Mouse (Mus musculus) left cerebral cortex, adult 11 months (tissue): ENCODE results near the gene Vac14.

Experiments
- DNase-seq: peaks from one replicate; pipeline ENCODE4 v3.0.0; 2022; ENCODE audit warnings: low spot score

Gene Vac14

DNA sequence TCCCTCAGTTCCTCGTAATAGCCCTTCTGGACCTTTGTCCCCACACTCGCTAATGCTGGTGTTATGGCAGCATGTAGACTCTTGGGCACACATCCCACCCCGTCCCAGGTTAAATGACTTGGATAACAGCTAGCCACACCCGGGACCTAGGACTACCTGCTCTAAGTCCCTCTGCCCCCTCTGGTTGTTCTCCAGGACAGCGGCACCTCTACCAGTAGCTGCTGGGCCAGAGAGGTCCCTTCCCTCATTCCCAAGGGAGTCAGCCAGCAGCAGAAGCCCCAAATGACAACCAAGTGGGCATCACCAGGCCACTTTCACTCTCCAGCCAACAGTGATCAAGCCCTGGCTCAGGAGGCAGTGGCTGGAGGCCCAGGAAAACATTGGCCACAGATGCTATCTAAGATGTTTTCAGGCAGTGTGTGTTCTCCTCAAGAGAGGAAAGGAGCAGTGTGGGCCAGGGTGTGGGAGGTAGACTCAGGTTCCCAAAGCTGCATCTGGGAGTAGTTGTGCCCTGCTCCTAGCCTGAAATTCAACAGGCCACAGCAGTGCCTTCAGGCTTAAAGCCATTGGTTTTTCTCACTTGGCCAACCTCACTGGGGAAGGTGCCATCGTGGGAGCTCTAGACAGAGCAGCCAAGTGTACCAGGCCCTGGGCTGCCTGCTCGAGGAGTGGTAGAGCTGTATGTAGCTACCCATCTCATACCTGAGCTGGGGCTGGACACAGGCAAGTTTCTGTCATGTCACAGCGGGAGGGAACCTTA is 100.0 kb downstream of the Vac14 start:
- no peak for DNase-seq

DNA sequence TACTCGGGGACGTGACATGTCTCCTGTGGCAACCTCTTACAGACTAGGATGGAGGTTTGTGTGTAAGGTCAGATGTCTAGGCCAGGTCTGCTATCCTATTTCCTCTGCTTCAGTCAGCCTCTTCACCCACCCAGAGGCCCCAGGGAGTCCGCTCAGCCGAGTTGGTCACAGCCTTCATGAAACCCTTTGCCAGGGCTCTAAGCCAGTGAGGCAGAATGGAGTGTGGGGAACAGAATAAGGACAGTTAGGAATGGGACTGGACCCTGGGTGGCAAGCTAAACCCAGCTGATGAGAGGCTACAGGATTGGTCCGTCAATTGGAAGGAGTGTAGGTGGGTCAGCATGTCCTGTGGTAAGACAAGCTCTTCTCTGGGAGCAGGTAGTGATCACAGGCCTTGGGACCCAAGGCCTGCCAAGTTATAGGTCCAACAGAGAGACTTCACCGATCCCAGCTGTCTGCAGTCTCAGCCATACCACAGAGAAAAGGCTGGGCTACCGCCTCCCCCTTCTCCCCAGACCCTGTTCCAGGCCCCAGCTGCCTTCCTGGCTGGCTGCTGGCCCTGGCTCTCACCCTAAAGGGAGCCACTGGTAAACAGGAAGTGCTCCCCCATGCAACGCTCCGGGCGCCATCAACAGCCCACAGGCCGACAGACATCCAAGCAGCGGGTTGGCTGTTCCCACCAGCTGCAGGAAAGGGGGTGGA is 100.7 kb downstream of the Vac14 start:
- DNase-seq = no peak

DNA sequence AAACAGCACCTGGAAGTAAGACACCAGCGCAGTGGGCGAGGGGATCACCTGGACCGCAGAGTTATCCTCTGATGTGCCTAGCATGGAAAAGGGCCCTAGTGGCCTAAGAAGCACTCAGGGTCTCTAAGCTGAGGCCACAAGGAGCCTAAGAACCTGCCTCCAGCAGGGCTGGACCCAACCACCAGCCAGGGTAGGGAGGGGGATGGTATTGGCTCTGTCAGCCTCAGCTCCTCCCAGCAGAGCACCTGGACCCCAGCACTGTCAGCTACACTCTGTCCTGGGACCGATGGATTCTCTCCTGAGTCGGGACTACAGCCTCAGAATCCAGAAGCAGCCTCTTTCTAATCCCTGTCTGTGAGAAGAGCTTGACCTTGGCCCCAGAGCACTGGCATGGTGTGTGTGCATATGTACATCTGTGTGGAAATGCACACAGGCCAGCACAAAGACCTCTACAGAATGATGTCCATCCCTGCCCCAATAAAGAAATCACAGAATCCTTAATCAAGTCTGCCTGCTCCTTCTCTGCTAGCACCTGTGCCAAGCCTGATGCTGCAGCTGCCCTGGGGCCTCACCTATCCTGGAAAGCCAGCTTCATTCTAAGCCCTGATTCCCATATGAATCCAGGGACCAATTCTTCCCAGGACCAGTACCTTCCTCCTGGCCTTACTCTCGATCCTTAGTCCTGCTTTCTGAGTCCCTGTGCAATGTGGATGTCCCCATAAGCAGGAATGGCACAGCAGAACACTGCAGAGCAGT is 101.7 kb downstream of the Vac14 start:
- DNase-seq = no peak

DNA sequence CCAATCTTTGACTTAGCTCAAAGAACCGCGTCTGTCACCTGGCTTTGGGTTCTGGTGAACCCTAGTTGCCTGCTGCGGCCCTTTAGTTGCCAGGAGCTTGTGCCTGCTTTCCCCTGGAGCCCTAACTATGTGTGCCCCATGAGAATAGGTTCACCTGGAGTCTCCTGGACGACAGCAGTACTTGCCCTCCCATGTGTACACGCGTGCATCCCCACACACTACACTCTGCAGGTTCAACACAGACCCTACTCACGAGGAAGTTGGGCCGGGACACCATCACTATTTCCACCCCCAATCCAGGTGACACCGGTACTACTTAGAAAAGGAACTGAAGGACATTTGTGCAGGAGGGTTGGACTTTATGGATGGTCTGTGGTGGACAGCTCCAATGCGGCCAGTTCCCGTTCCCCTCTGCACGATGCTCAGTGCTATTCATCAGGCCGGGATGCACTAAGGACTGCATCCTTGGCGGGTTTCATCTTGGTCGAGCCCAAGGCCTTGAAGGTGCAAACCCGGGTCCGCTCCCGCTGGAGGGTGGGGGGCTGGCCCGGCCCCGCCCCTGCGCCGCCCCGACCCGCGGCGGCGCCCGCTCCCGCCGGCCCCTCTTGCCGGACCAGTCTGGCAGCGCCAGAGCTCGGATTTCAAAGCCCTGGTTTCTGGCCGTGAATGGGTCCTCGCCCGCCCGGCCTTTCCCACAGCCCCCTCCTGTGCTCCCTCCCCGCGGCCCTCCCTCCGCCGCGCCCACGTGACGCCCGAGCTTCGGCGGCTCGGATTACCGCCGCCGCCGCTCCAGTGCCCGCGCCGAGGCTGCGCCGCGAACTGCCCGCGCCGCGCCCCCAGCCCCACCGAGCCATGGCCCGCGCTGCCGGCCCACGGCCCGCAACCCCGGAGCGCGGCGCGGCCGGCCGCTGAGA is 102.6 kb downstream of the Vac14 start, which contains the start of gene Mtss1l:
Gene Mtss1l, plus strand, starts transcription at position 792 of the 914 bp plus-strand sequence.
- no peak for DNase-seq

DNA sequence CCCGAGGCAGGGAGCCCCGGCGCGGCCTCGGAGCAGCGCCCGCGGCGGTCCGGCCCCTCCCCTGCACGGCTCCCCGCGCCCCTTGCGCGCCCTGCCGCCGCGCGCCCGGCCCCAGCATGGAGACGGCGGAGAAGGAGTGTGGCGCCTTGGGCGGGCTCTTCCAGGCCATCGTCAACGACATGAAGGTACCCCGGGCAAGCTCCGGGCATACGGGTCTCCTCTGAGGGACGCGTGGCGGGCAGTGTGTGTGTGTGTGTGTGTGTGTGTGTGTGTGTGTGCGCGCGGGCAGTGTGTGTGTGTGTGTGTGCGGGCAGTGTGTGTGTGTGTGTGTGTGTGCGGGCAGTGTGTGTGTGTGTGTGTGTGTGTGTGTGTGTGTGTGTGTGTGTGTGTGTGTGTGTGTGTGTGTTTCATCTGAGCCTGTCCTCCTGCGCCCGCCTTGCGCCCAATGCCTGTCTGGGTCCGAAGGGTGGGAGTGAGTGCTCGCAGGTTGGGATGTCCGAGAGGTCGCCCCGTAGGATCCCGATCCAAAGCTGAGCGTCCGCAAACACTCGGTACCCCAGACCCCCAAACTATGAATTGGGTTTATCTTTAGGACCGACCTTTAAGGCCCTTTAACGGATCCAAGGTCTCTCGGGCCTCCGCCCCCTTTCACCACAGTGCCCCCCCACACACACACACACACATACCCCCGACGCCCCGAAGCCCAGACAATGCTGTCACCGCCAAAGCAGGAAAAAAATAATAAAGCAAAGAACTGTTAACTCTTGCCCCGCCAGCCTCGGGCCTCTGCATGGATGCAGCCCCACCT is 103.4 kb downstream of the Vac14 start:
- no peak for DNase-seq

DNA sequence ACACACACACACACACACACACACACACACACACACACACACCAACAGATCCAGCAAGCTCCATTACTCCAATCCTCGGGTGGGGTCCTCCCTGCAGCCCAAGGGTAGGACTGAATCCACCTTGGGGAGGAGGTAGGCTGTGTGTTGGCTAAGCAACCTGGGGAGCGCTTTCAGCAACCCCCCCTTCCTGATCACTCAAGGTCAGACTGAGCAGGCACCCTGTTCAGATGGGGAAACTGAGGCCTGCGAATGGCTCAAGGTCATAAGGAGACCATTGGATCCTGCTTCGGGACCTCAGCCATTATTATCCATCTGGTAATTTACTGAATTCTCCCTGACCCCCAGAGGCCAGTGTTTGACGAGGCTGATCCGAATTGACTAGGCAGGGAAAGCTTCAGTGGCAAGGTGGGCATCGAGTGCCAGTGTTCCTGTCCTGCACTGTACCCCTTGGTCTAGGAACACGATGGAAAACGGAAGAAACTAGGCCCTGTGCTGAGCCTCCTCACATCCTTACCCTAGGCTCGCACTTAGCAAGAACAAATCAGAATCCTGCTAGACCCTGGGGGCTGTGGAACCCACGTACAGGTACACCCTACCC is 104.1 kb downstream of the Vac14 start:
- DNase-seq = no peak

DNA sequence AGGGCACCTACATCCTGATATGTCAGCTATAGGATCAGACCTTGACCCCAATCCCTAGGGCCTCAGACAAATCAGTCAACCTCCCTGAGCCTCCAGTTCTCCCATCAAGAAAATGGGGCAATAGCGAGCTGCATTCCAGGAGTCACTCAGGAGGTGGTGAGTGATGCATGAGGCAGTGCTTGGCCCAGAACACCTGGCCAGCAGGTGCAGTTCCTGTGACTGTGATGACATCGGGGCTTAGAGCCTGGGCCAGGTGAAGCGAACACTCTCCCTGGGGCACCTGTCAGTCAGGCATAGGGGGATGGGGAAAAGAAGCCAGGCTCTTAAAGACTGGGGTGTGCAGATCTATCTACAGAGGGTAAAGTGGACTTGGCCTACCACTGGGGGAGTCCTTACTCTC is 106.1 kb downstream of the Vac14 start:
- DNase-seq = no peak

DNA sequence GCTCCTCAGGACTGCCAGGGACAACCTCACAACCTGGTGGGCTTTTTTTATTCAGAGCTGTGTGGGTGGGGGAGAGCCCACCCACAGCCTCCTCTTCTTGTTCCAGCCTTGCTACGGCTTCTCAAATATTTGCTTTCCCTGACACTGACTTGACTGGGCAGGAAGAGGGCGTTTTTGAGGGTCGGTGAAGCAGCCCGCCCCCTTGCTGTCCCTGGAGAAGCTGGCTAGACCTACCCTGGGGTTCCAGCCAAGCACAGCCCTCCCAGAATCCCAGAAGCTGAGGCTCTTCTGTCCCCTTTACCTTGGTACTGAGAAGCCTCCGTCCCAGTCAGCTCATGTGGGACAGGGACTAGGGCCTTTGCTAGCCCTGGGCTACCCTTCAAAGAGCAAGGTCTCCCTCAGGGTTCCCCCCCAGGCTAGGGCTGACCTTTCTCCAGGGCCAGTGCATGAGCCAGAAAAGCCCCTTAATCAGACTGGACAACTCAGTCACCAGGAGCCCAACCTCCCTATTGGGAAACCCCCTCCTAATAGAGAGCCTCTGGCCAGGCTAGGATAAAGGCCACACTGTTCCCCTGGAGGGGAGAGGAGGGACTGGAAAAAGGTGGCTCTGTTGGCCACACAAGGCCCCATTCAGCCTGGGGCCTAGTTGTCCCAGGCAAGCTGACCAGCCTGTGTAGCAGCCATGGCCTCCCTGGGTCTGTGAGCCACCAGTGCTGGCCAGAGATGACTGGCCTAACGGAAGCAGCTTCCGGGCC is 106.9 kb downstream of the Vac14 start:
- DNase-seq = peak; percentile 72

DNA sequence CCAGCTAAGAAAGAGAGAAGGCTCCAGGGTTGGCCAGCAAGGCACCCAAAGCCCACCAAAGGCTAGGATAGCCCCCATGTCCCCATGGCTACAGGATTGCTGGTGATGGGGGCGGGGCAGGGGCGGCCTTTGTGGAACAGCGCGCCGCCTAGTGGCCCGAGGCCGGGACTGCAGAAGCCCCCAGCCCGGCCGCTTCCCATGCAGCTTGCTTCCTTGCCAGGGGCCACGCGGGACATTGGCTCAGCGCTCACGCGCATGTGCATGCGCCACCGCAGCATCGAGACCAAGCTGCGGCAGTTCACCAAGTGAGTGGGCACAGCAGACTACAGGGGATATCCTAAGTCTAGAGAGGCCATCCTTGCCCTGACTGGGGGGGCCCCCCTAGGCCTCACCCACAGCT is 108.5 kb downstream of the Vac14 start:
- DNase-seq = no peak

DNA sequence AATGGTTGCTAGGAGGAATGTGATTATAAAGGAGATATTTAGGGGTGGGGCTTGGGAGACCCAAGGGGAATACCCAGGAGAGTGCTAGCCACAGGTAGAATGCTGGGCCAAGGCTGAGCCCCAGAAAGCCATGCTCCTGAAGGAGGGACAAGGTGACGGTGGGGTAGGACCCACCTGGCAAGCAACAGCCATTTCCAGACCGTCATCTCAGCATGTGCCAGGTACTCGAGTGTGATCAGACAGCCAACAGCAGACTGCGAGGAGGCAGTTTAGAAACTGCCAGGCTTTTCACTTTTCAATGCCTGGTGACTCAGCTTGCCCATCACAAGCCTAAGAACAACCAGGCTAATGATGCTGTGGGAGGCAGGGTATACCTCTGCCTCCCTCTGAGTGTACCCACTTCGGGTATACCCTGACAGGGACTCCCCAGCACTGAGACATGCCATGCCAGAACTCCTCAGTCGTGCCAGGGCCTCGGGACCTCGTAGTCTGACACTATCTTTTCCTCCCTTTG is 113.0 kb downstream of the Vac14 start:
- DNase-seq = no peak

DNA sequence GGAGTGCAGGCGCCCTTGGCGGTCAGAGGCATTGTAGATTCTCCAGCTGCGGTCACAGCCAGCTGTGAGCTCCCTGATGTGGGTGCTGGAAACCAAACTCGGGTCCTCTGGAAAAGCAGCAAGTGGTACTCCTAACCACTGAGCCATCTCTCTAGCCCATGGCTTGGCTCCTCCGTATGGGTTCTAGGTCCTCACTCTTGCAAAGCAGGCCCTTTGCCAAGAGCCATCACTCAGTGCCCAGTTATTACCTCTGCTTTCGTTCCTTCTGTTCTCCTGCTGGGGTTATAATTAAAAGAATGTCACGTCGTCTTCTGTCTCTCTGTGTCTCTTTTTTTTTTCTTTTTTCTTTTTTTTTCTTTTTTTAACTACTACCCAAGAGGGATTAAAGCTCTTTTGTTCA is 114.7 kb downstream of the Vac14 start:
- no peak for DNase-seq

DNA sequence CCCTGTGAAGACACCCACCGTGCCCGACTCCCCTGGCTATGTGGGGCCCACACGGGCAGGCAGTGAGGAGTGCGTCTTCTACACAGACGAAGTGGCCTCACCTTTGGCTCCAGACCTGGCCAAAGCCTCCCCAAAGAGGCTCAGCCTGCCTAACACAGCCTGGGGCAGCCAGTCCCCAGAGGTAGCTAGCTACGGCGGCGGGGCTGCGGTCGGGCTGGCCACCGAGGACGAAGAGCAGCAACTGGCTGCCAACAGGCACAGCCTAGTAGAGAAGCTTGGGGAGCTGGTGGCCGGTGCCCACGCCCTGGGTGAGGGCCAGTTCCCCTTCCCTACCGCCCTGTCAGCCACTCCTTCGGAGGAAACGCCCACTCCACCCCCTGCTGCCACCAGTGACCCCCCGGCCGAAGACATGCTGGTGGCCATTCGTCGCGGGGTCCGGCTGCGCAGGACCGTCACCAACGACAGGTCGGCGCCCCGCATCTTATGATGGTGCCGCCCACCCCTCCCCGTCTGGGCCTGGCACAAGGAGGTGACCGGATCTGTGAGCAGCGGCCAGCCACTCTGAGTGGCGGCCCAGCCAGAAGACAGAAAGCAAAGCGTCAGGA is 120.3 kb downstream of the Vac14 start:
- no peak for DNase-seq

DNA sequence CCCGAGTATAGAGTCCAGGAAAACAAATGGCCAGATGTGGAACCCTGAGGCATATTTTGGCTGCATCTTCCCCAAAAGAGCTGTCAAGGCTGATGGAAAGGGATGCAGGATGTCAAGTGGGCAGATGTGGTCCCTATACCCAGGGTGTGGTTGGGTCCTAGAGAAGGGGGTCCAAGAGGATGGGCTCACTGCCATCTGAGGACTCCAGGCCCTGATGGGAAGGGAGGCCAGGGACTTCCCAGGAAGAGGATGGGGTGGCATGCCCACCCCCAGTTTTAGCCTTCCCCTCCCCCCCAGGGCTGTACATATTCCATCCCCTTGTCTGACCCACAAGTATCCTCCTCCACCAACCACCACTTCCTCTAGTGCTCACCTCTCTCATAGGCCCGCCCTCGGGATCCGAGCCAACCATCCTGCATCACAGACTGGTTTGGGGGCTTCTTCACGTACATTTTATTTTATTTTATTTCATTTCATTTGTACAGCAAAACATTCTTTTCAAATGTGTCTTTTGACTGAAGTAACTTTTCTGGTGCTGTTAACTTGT is 122.3 kb downstream of the Vac14 start:
- DNase-seq = no peak

DNA sequence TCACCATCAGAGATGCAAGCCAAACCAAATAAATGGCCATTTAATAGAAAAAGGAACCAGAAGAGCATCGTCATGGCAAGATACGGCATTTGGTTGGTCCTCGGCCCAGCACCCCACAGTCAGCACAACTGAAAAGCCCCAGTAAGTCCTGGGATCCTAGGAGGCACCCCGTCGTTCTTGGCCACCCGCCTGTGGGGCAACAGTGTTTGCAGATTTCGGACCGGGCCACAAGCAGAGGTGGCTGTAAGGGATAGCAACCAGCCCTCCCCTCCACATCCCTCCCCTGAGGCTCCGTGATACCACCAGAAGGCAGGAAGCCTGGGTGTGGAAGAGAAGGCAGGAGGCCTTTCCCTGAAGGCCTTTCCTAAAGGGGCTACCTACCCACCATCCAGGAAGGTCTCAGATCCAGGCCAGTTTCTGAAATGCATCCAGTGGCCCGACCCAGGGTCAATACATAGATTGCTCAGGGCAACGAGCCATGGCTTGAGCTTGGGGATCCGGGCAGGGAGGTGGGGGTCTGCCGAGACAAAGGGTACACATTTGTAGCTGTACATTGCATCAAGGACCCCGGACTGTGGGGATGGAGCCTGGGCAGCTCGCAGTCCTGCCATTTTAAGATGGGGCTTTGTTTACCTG is 123.5 kb downstream of the Vac14 start:
- DNase-seq = no peak

DNA sequence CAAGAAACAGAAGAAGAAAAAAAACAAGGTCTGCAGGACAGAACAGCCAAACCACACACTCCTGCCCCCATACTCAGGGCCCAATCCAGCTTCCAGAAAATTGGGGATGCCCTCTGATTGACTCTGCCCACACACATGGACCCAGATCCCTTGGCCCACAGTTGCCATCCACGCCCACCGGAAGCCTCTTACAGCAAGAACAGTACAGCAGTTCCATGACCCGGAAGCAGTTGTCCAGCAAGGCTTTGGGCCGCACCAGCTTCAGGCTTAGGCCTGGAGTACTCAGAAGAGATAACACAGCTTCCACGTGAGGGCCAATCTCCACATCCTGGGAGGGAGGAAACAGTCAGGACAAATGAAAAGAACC is 124.0 kb downstream of the Vac14 start:
- no peak for DNase-seq

DNA sequence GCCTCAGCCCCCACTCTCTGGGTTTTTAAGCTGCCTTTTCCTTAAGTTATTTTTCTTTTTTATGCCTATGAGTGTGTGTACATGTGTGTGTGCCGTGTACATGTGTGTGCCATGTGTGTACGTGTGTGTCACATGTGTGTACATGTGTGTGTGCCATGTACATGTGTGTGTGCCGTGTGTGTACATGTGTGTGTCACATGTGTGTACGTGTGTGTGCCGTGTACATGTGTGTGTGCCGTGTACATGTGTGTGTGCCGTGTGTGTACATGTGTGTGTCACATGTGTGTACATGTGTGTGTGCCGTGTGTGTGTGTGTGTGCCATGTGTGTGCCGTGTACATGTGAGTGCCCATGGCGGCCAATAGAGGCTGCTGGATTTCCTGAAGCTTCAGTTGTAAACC is 126.8 kb downstream of the Vac14 start:
- no peak for DNase-seq

DNA sequence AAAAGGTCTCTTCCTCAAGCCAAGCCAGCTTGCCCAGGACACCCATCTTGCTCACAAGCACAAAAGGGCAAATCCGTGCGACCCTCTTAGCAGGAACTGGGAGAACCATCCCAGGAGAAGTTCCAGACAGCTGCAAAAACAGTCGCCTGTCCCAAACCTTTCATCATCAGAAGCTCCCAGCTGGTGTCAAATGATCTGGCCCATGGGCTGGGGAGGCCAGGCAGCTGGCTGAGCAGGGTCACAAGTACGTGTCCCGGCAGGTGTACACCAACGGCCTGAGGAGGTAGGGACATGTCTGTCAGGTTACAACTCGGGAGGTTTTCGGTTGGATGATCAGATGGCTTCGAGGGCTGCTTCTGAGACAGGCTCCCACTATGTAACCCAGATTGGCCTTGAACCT is 128.3 kb downstream of the Vac14 start:
- DNase-seq = no peak

DNA sequence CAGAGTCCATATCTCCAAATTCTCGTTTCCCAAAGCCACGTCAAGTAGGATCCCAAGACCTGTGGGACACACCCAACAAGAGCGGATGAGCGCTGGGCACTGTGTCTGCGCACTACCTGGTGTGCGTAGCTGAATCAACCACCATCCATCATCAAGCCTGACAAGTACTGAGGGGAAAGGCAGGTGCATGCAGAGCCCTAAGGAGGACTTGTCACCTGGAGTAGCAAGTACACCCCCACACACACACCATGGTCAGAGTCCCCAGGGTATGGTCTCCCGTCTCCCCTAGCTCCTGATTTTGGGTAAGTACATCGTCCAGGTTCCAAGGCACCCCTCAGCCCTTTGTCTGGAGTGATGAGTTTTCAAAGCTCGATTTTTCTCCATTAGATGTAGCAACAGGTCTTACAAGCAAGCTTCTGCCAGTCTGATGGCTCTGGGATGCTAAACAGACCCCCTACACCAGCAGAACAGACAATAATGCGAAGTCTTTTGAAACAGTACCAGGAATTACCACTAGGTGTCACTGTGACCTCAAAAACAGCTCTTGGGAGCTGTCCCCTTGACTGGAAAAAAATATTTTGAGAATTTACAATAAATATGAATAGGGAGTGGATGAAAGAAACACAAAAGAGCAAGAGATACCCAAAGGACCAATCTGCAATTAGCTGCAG is 131.2 kb downstream of the Vac14 start:
- no peak for DNase-seq
